Mouse (Mus musculus) midbrain, embryonic 16.5 days (tissue): Measurements from ENCODE around the gene Ttc29. TPM values are rescaled to one million over a fixed set of nuclear protein-coding genes. Genes with fewer than 3 reads are reported as not detected.
A peak's percentile ranks its signal among the peaks of the same experiment; 100 is the strongest.

Experiments
- ATAC-seq: fragments of 200-750 bp; cut with Nextera tagmentation; 2 replicates; pipeline ENCODE4 v1.8.0; 2017; ENCODE audit warnings: moderate TSS enrichment
- H3K27ac ChIP-seq: fragments of 300-500 bp; sonication (generic); 2 replicates; pipeline ENCODE4 v1.5.1; 2014; ENCODE audit warnings: mild to moderate bottlenecking, low read length, mixed read lengths
- H3K27me3 ChIP-seq: fragments of 300-500 bp; sonication (generic); 2 replicates; pipeline ENCODE4 v1.6.1; 2014; ENCODE audit warnings: low read depth, low read length, mixed read lengths; ENCODE audit not compliant: control insufficient read depth, insufficient read depth
- H3K36me3 ChIP-seq: fragments of 300-500 bp; sonication (generic); 2 replicates; pipeline ENCODE4 v1.6.1; 2014; ENCODE audit warnings: mild to moderate bottlenecking, low read length, moderate library complexity, mixed read lengths; ENCODE audit not compliant: control insufficient read depth, insufficient read depth
- H3K4me1 ChIP-seq: fragments of 300-500 bp; sonication (generic); 2 replicates; pipeline ENCODE4 v1.6.1; 2014; ENCODE audit warnings: mild to moderate bottlenecking, low read length, mixed read lengths; ENCODE audit not compliant: control insufficient read depth, insufficient read depth
- H3K4me2 ChIP-seq: fragments of 300-500 bp; sonication (generic); 2 replicates; pipeline ENCODE4 v1.6.1; 2014; ENCODE audit warnings: mild to moderate bottlenecking, low read length, mixed read lengths
- H3K4me3 ChIP-seq: fragments of 300-500 bp; sonication (generic); 2 replicates; pipeline ENCODE4 v1.5.1; 2014; ENCODE audit warnings: low read depth, mild to moderate bottlenecking, low read length, moderate library complexity, mixed read lengths
- H3K9ac ChIP-seq: fragments of 300-500 bp; sonication (generic); 2 replicates; pipeline ENCODE4 v1.6.1; 2014; ENCODE audit warnings: low read depth, low read length, mixed read lengths
- H3K9me3 ChIP-seq: fragments of 300-500 bp; sonication (generic); replicated peaks from 2 replicates; pipeline ENCODE4 v1.6.1; 2014; ENCODE audit warnings: mild to moderate bottlenecking, low read length, mixed read lengths; ENCODE audit not compliant: control insufficient read depth, poor library complexity, severe bottlenecking
- WGBS: fragments of 180-500 bp; shearing (Covaris S2); extraction: QIAGEN DNeasy Blood & Tissue Kit; methylation state at CpG from one replicate; pipeline ENCODE4 v1.1.7; 2014; 5-methylcytosine and 5-hydroxymethylcytosine counted together
- polyA plus RNA-seq: library from polyadenylated mRNA; unstranded; fragments of >200 nt; fragmentation: Nextera tagmentation; extraction: Ambion mirVana; gene quantifications from 2 replicates; pipeline ENCODE4 v1.2.1, GENCODE M21; 2015

Gene Ttc29
- polyA plus RNA-seq, 1 experiment from 2014 or later = 1.2 TPM

- Histone ChIP-seq H3K4me2 (peak overlapping the region; percentile 68), H3K9me3 (no peaks in the 10 kb centered on the region), H3K9ac (peak overlapping the region; percentile 61), H3K4me3 (peak overlapping the region; percentile 38), H3K36me3 (no peaks in the 10 kb centered on the region), H3K27ac (no peak overlapping the region), H3K27me3 (peaks cover 24% of the 10 kb centered on the region), H3K4me1 (peaks cover 16% of the 10 kb centered on the region)
- ATAC-seq = peak; percentile 77
- WGBS = under 1% methylated on average over 19 of the region's 19 CpGs
Observed at GRCm38 (mm10) chr8:78420101-78420503, 207.0 kb downstream of the Ttc29 start.

GRCm38 (mm10) chr8:78423937-78424336 is 210.8 kb downstream of the Ttc29 start:
- Histone ChIP-seq H3K4me3 (no peak overlapping the region), H3K4me2 (no peak overlapping the region), H3K36me3 (no peaks in the 10 kb centered on the region), H3K27me3 (peaks cover 38% of the 10 kb centered on the region), H3K4me1 (peaks cover 29% of the 10 kb centered on the region), H3K9ac (no peak overlapping the region), H3K9me3 (no peaks in the 10 kb centered on the region), H3K27ac (no peak overlapping the region)
- 3% methylated on average over 1 of the region's 1 CpGs for WGBS
- no peak for ATAC-seq

GRCm38 (mm10) chr8:78426455-78426854 is 213.4 kb downstream of the Ttc29 start:
- H3K4me2 ChIP-seq = peak overlapping the region; percentile 56
- WGBS = 3% methylated on average over 10 of the region's 10 CpGs
- 0 out of 2 replicates have a peak overlapping the region, but pooled peaks have one; percentile 14 for H3K9ac ChIP-seq
- ATAC-seq = peak; percentile 46
- H3K36me3 ChIP-seq = no peaks in the 10 kb centered on the region
- peaks cover 14% of the 10 kb centered on the region for H3K4me1 ChIP-seq
- H3K27ac ChIP-seq = peak overlapping the region; percentile 79
- H3K4me3 ChIP-seq = peak overlapping the region; percentile 29
- H3K9me3 ChIP-seq = no peaks in the 10 kb centered on the region
- peaks cover 38% of the 10 kb centered on the region for H3K27me3 ChIP-seq

- Histone ChIP-seq H3K4me3 (peak overlapping the region; percentile 29), H3K9ac (peak overlapping the region; percentile 43), H3K36me3 (no peaks in the 10 kb centered on the region), H3K4me2 (peak overlapping the region; percentile 56), H3K27me3 (peaks cover 42% of the 10 kb centered on the region), H3K9me3 (no peaks in the 10 kb centered on the region), H3K27ac (peak overlapping the region; percentile 79), H3K4me1 (peaks cover 14% of the 10 kb centered on the region)
- WGBS = under 1% methylated on average over 31 of the region's 32 CpGs
- ATAC-seq = peak; percentile 63
Observed at GRCm38 (mm10) chr8:78426875-78427768, 214.0 kb downstream of the Ttc29 start.

- H3K27me3 ChIP-seq = peaks cover 48% of the 10 kb centered on the region
- peaks cover 14% of the 10 kb centered on the region for H3K4me1 ChIP-seq
- 0% methylated on average over 8 of the region's 8 CpGs for WGBS
- no peaks in the 10 kb centered on the region for H3K36me3 ChIP-seq
- peak overlapping the region; percentile 79 for H3K27ac ChIP-seq
- peak overlapping the region; percentile 43 for H3K9ac ChIP-seq
- peak; percentile 27; the same call in 1 of the 2 replicates for ATAC-seq
- H3K4me3 ChIP-seq = peak overlapping the region; percentile 29
- no peaks in the 10 kb centered on the region for H3K9me3 ChIP-seq
- peak overlapping the region; percentile 56 for H3K4me2 ChIP-seq
Observed at GRCm38 (mm10) chr8:78427769-78428130, 214.7 kb downstream of the Ttc29 start.

GRCm38 (mm10) chr8:78428148-78428547 is 215.1 kb downstream of the Ttc29 start:
- no peak overlapping the region for H3K4me3 ChIP-seq
- no peak overlapping the region for H3K9ac ChIP-seq
- peaks cover 44% of the 10 kb centered on the region for H3K27me3 ChIP-seq
- H3K9me3 ChIP-seq = no peaks in the 10 kb centered on the region
- peaks cover 14% of the 10 kb centered on the region for H3K4me1 ChIP-seq
- H3K36me3 ChIP-seq = no peaks in the 10 kb centered on the region
- 2% methylated on average over 11 of the region's 11 CpGs for WGBS
- peak overlapping the region; percentile 68 for H3K27ac ChIP-seq
- H3K4me2 ChIP-seq = peak overlapping the region; percentile 39
- ATAC-seq = peak; percentile 66

GRCm38 (mm10) chr8:78431356-78431755 is 218.3 kb downstream of the Ttc29 start:
- Histone ChIP-seq H3K4me2 (no peak overlapping the region), H3K4me1 (peaks cover 22% of the 10 kb centered on the region), H3K4me3 (peak overlapping the region; percentile 20), H3K27me3 (peaks cover 26% of the 10 kb centered on the region), H3K36me3 (no peaks in the 10 kb centered on the region), H3K9me3 (no peaks in the 10 kb centered on the region), H3K27ac (no peak overlapping the region), H3K9ac (no peak overlapping the region)
- no peak for ATAC-seq
- 5% methylated on average over 4 of the region's 4 CpGs for WGBS

GRCm38 (mm10) chr8:78432451-78432850 is 219.4 kb downstream of the Ttc29 start:
- Histone ChIP-seq H3K36me3 (no peaks in the 10 kb centered on the region), H3K27me3 (peaks cover 25% of the 10 kb centered on the region), H3K4me3 (peak overlapping the region; percentile 21), H3K27ac (peak overlapping the region; percentile 0; the same call in 1 of the 2 replicates), H3K4me1 (peaks cover 21% of the 10 kb centered on the region), H3K9ac (no peak overlapping the region), H3K9me3 (no peaks in the 10 kb centered on the region), H3K4me2 (peak overlapping the region; percentile 12)
- ATAC-seq = no peak
- 14% methylated on average over 1 of the region's 1 CpGs for WGBS

- H3K4me2 ChIP-seq = peak overlapping the region; percentile 12
- no peaks in the 10 kb centered on the region for H3K36me3 ChIP-seq
- peaks cover 19% of the 10 kb centered on the region for H3K4me1 ChIP-seq
- no peaks in the 10 kb centered on the region for H3K9me3 ChIP-seq
- H3K27ac ChIP-seq = peak overlapping the region; percentile 5; the same call in 1 of the 2 replicates
- H3K4me3 ChIP-seq = peak overlapping the region; percentile 24
- ATAC-seq = no peak
- 9% methylated on average over 5 of the region's 5 CpGs for WGBS
- peaks cover 26% of the 10 kb centered on the region for H3K27me3 ChIP-seq
- H3K9ac ChIP-seq = peak overlapping the region; percentile 15; the same call in 1 of the 2 replicates
Observed at GRCm38 (mm10) chr8:78433318-78433717, 220.2 kb downstream of the Ttc29 start.
